Mouse (Mus musculus): Measurements from ENCODE around the gene Pde8b. TPM values are rescaled to one million over a fixed set of nuclear protein-coding genes. Genes with fewer than 3 reads are reported as not detected.

The Pde8b gene
- polyA plus RNA-seq, 1 experiment, result 6.2 TPM

- peak; percentile 27 for DNase-seq (ENCODE audit: low read depth)
- TF ChIP-seq POLR2A (IDR thresholded peaks at IDR 0.05; ENCODE audit: borderline replicate concordance, extremely low read depth, insufficient read depth, insufficient read length, poor library complexity, severe bottlenecking) (no peak), CTCF (IDR thresholded peaks at IDR 0.05; ENCODE audit: borderline replicate concordance, extremely low read depth, insufficient read depth, insufficient read length) (no peak)
These were observed 154.3 kb downstream of the Pde8b start for GRCm38 (mm10) chr13:95095860-95096259.

- DNase-seq (ENCODE audit: low read depth), result no peak
- TF ChIP-seq CTCF (IDR thresholded peaks at IDR 0.05; ENCODE audit: borderline replicate concordance, extremely low read depth, insufficient read depth, insufficient read length), result no peak
- no peak for TF ChIP-seq POLR2A (IDR thresholded peaks at IDR 0.05; ENCODE audit: borderline replicate concordance, extremely low read depth, insufficient read depth, insufficient read length, poor library complexity, severe bottlenecking)
These were observed 158.3 kb downstream of the Pde8b start for GRCm38 (mm10) chr13:95091546-95092445.

GRCm38 (mm10) chr13:95087358-95087787 lies 162.8 kb downstream of the Pde8b start:
- no peak for TF ChIP-seq CTCF (IDR thresholded peaks at IDR 0.05; ENCODE audit: borderline replicate concordance, extremely low read depth, insufficient read depth, insufficient read length)
- no peak for TF ChIP-seq POLR2A (IDR thresholded peaks at IDR 0.05; ENCODE audit: borderline replicate concordance, extremely low read depth, insufficient read depth, insufficient read length, poor library complexity, severe bottlenecking)
- DNase-seq (ENCODE audit: low read depth), result peak; percentile 45

- TF ChIP-seq CTCF (IDR thresholded peaks at IDR 0.05; ENCODE audit: borderline replicate concordance, extremely low read depth, insufficient read depth, insufficient read length), result no peak
- no peak for TF ChIP-seq POLR2A (IDR thresholded peaks at IDR 0.05; ENCODE audit: borderline replicate concordance, extremely low read depth, insufficient read depth, insufficient read length, poor library complexity, severe bottlenecking)
- no peak for DNase-seq (ENCODE audit: low read depth)
These were observed 164.1 kb downstream of the Pde8b start for GRCm38 (mm10) chr13:95086033-95086432.

GRCm38 (mm10) chr13:95082611-95083010 lies 167.5 kb downstream of the Pde8b start:
- no peak for DNase-seq (ENCODE audit: low read depth)
- TF ChIP-seq CTCF (IDR thresholded peaks at IDR 0.05; ENCODE audit: borderline replicate concordance, extremely low read depth, insufficient read depth, insufficient read length), result no peak
- TF ChIP-seq POLR2A (IDR thresholded peaks at IDR 0.05; ENCODE audit: borderline replicate concordance, extremely low read depth, insufficient read depth, insufficient read length, poor library complexity, severe bottlenecking), result no peak

- no peak for TF ChIP-seq POLR2A (IDR thresholded peaks at IDR 0.05; ENCODE audit: borderline replicate concordance, extremely low read depth, insufficient read depth, insufficient read length, poor library complexity, severe bottlenecking)
- TF ChIP-seq CTCF (IDR thresholded peaks at IDR 0.05; ENCODE audit: borderline replicate concordance, extremely low read depth, insufficient read depth, insufficient read length), result no peak
- no peak for DNase-seq (ENCODE audit: low read depth)
These were observed 169.1 kb downstream of the Pde8b start for GRCm38 (mm10) chr13:95081082-95081481.

- DNase-seq (ENCODE audit: low read depth), result no peak
- TF ChIP-seq POLR2A (IDR thresholded peaks at IDR 0.05; ENCODE audit: borderline replicate concordance, extremely low read depth, insufficient read depth, insufficient read length, poor library complexity, severe bottlenecking) (no peak), CTCF (IDR thresholded peaks at IDR 0.05; ENCODE audit: borderline replicate concordance, extremely low read depth, insufficient read depth, insufficient read length) (no peak)
These were observed 171.6 kb downstream of the Pde8b start for GRCm38 (mm10) chr13:95078492-95078891.

- TF ChIP-seq CTCF (IDR thresholded peaks at IDR 0.05; ENCODE audit: borderline replicate concordance, extremely low read depth, insufficient read depth, insufficient read length), result no peak
- TF ChIP-seq POLR2A (IDR thresholded peaks at IDR 0.05; ENCODE audit: borderline replicate concordance, extremely low read depth, insufficient read depth, insufficient read length, poor library complexity, severe bottlenecking), result no peak
- DNase-seq (ENCODE audit: low read depth), result no peak
These were observed 172.4 kb downstream of the Pde8b start for GRCm38 (mm10) chr13:95077688-95078087.

- DNase-seq (ENCODE audit: low read depth), result no peak
- TF ChIP-seq CTCF (IDR thresholded peaks at IDR 0.05; ENCODE audit: borderline replicate concordance, extremely low read depth, insufficient read depth, insufficient read length) (no peak), POLR2A (IDR thresholded peaks at IDR 0.05; ENCODE audit: borderline replicate concordance, extremely low read depth, insufficient read depth, insufficient read length, poor library complexity, severe bottlenecking) (no peak)
These were observed 174.0 kb downstream of the Pde8b start for GRCm38 (mm10) chr13:95076142-95076541.

- TF ChIP-seq POLR2A (IDR thresholded peaks at IDR 0.05; ENCODE audit: borderline replicate concordance, extremely low read depth, insufficient read depth, insufficient read length, poor library complexity, severe bottlenecking) (no peak), CTCF (IDR thresholded peaks at IDR 0.05; ENCODE audit: borderline replicate concordance, extremely low read depth, insufficient read depth, insufficient read length) (no peak)
- DNase-seq (ENCODE audit: low read depth), result peak; percentile 14
These were observed 176.5 kb downstream of the Pde8b start for GRCm38 (mm10) chr13:95073445-95074172.

GRCm38 (mm10) chr13:95070268-95070667 lies 179.9 kb downstream of the Pde8b start:
- TF ChIP-seq POLR2A (IDR thresholded peaks at IDR 0.05; ENCODE audit: borderline replicate concordance, extremely low read depth, insufficient read depth, insufficient read length, poor library complexity, severe bottlenecking), result no peak
- DNase-seq (ENCODE audit: low read depth), result no peak

All from brain, embryonic 14.5 days (tissue).